ENCODE assay signal across 21 mouse cellular contexts in genomic region chr8:93883241-93883640, GRCm38 (mm10).
A peak's percentile ranks its signal among the peaks of the same experiment; 100 is the strongest.
DNase-seq lines count a peak whose midpoint lies in the region; ATAC-seq and TF ChIP-seq lines count a peak whose summit lies in the region.
"Had no signal": no experiment of that assay in that cellular context is flagged by ENCODE, and none has a peak within 500 bp of the region (broad histone marks: within the 10 kb centered on the region; RNA-seq: fewer than 3 reads in every experiment).

No protein-coding gene starts in this region.

- H3K27me3 ChIP-seq in cerebellum, adult 2 months (ENCODE audit: control insufficient read depth, insufficient read depth, low read length), result no peaks in the 10 kb centered on the region
- no peaks in the 10 kb centered on the region for H3K27me3 ChIP-seq in hindbrain, embryonic 12.5 days
- no peaks in the 10 kb centered on the region for H3K27me3 ChIP-seq in hindbrain, postnatal 0 days (ENCODE audit: insufficient read depth, low read length)
- no peaks in the 10 kb centered on the region for H3K27me3 ChIP-seq in embryonic facial prominence, embryonic 10.5 days (replicated peaks; ENCODE audit: low read depth, poor library complexity, severe bottlenecking)
- H3K27me3 ChIP-seq: embryonic facial prominence, embryonic 13.5 days; hindbrain, embryonic 15.5 days; lung, embryonic 15.5 days; neural tube, embryonic 15.5 days had no signal

- H3K9ac ChIP-seq in hindbrain, embryonic 12.5 days, result no peak overlapping the region
- H3K9ac ChIP-seq in hindbrain, postnatal 0 days (replicated peaks; ENCODE audit: low read length), result no peak overlapping the region
- H3K9ac ChIP-seq: embryonic facial prominence, embryonic 13.5 days; hindbrain, embryonic 15.5 days; liver, embryonic 14.5 days; lung, embryonic 15.5 days; neural tube, embryonic 15.5 days had no signal

- no peak overlapping the region for H3K4me3 ChIP-seq in cerebellum, adult 2 months (replicated peaks; ENCODE audit: insufficient read depth, low read depth, low read length)
- H3K4me3 ChIP-seq in hindbrain, embryonic 12.5 days, result no peak overlapping the region
- H3K4me3 ChIP-seq in hindbrain, postnatal 0 days (ENCODE audit: low read length), result no peak overlapping the region
- no peak overlapping the region for H3K4me3 ChIP-seq in embryonic facial prominence, embryonic 10.5 days
- H3K4me3 ChIP-seq: embryonic facial prominence, embryonic 13.5 days; hindbrain, embryonic 15.5 days; lung, embryonic 15.5 days; neural tube, embryonic 15.5 days had no signal

- no peaks in the 10 kb centered on the region for H3K9me3 ChIP-seq in hindbrain, embryonic 12.5 days (replicated peaks)
- H3K9me3 ChIP-seq in hindbrain, postnatal 0 days (ENCODE audit: low read length), result no peaks in the 10 kb centered on the region
- H3K9me3 ChIP-seq in embryonic facial prominence, embryonic 10.5 days, result 0 out of 2 replicates have a peak, but pooled peaks cover 2% of the 10 kb centered on the region
- H3K9me3 ChIP-seq: embryonic facial prominence, embryonic 13.5 days; hindbrain, embryonic 15.5 days; lung, embryonic 15.5 days; neural tube, embryonic 15.5 days had no signal

- peaks cover 61% of the 10 kb centered on the region for H3K4me1 ChIP-seq in cerebellum, adult 2 months (ENCODE audit: control insufficient read depth, insufficient read depth, low read length)
- H3K4me1 ChIP-seq in hindbrain, embryonic 12.5 days, result peaks cover 11% of the 10 kb centered on the region
- 0 out of 2 replicates have a peak, but pooled peaks cover 6% of the 10 kb centered on the region for H3K4me1 ChIP-seq in hindbrain, postnatal 0 days (ENCODE audit: insufficient read depth, low read length)
- peaks cover 7% of the 10 kb centered on the region for H3K4me1 ChIP-seq in embryonic facial prominence, embryonic 10.5 days
- H3K4me1 ChIP-seq: embryonic facial prominence, embryonic 13.5 days; lung, embryonic 15.5 days had no signal

- ATAC-seq in hindbrain, embryonic 12.5 days (ENCODE audit: low FRiP score), result peak; percentile 55; the same call in 1 of the 2 replicates
- ATAC-seq in hindbrain, postnatal 0 days, result no peak
- ATAC-seq: forebrain, embryonic 14.5 days; intestine, postnatal 0 days had no signal

- DNase-seq in cerebellum, adult 2 months, result peak; percentile 52
- no peak for DNase-seq in cerebellum, postnatal 25 days
- no peak for DNase-seq in hindbrain, postnatal 0 days (ENCODE audit: low spot score)
- DNase-seq in left cerebral cortex, postnatal 4 days, result peak; percentile 36
- DNase-seq in left cerebral cortex, adult 11 months (ENCODE audit: low spot score), result no peak
- DNase-seq in brain, adult 2 months (ENCODE audit: low read depth, low spot score), result peak; percentile 86
- no peak for DNase-seq in embryonic facial prominence, embryonic 10.5 days (ENCODE audit: low spot score)
- DNase-seq: adrenal gland, postnatal 14 days; gastrocnemius, postnatal 25 days; lung, postnatal 4 days; right cerebral cortex, postnatal 4 days had no signal

- peak overlapping the region; percentile 75; the same call in 1 of the 2 replicates for H3K27ac ChIP-seq in cerebellum, adult 2 months (ENCODE audit: insufficient read depth, low read length)
- no peak overlapping the region for H3K27ac ChIP-seq in hindbrain, embryonic 12.5 days
- H3K27ac ChIP-seq in hindbrain, postnatal 0 days, result no peak overlapping the region
- no peak overlapping the region for H3K27ac ChIP-seq in embryonic facial prominence, embryonic 10.5 days (replicated peaks)
- H3K27ac ChIP-seq: embryonic facial prominence, embryonic 13.5 days; hindbrain, embryonic 15.5 days; kidney, postnatal 0 days; liver, embryonic 14.5 days; lung, embryonic 15.5 days; neural tube, embryonic 15.5 days; stomach, postnatal 0 days had no signal

- no peak for TF ChIP-seq POLR2A in cerebellum, adult 2 months (IDR thresholded peaks at IDR 0.05; ENCODE audit: borderline replicate concordance, insufficient read depth, low read length)

- no peak overlapping the region for H3K4me2 ChIP-seq in hindbrain, embryonic 12.5 days (replicated peaks)
- no peak overlapping the region for H3K4me2 ChIP-seq in hindbrain, postnatal 0 days (ENCODE audit: low read depth, low read length)
- H3K4me2 ChIP-seq: embryonic facial prominence, embryonic 13.5 days; hindbrain, embryonic 15.5 days; lung, embryonic 15.5 days; neural tube, embryonic 15.5 days had no signal

- no peaks in the 10 kb centered on the region for H3K36me3 ChIP-seq in hindbrain, embryonic 12.5 days
- no peaks in the 10 kb centered on the region for H3K36me3 ChIP-seq in hindbrain, postnatal 0 days (ENCODE audit: insufficient read depth, low read length)
- no peaks in the 10 kb centered on the region for H3K36me3 ChIP-seq in embryonic facial prominence, embryonic 10.5 days (replicated peaks)
- H3K36me3 ChIP-seq: embryonic facial prominence, embryonic 13.5 days; hindbrain, embryonic 15.5 days; lung, embryonic 15.5 days; neural tube, embryonic 15.5 days had no signal

- TF ChIP-seq CTCF in cerebellum, adult 2 months (IDR thresholded peaks at IDR 0.05; ENCODE audit: borderline replicate concordance, insufficient read depth, low read depth, low read length), result no peak
- no peak for TF ChIP-seq CTCF in hindbrain, postnatal 0 days (IDR thresholded peaks at IDR 0.05; ENCODE audit: low read depth)

- intact Hi-C loops in left cerebral cortex, postnatal 4 days (cut with DNase I), result no loop called here

Comparison
In these comparisons a context has a peak if more than half of its experiments do, and no peak if none do; other contexts are left out.
1. DNase-seq: peak in cerebellum, adult 2 months (2 of 2), left cerebral cortex, postnatal 4 days (single experiment) and brain, adult 2 months (single experiment); none in cerebellum, postnatal 25 days (0 of 2), hindbrain, postnatal 0 days (single experiment), left cerebral cortex, adult 11 months (single experiment) and embryonic facial prominence, embryonic 10.5 days (single experiment).